Mouse (Mus musculus): ENCODE results near the gene H1foo.

DNA sequence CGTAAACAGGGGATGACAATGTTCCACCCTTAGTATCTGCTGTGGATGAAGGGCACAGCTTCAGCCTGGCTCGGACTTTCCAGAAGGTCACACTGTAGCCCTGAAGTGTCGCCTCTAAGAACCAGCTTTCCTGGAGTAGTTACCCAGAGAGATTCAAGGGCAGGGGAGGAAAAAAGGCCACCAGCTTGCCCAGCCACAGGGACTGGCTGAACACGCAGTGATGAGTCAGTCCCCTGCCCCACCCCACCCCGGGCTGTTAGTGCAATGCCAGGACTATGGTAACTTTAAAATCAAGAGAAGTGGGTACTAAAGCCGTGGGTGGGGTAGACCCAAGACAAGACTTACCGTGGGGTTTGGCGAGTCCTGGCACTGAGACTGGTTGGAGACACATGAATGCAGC is 30.9 kb downstream of the H1foo start:
- TF ChIP-seq CTCF (IDR thresholded peaks at IDR 0.05; ENCODE audit: low read depth, low read length) (no peak), TAL1 (conservative IDR thresholded peaks at IDR 0.05; ENCODE audit: low read depth, low read length) (no peak)
